Mouse (Mus musculus): ENCODE measurements around the gene Prkrip1. TPM values are rescaled to one million over a fixed set of nuclear protein-coding genes. Genes with fewer than 3 reads are reported as not detected.

Gene Prkrip1
- polyA plus RNA-seq, 1 experiment from 2014 or later = 56.1 TPM

DNA sequence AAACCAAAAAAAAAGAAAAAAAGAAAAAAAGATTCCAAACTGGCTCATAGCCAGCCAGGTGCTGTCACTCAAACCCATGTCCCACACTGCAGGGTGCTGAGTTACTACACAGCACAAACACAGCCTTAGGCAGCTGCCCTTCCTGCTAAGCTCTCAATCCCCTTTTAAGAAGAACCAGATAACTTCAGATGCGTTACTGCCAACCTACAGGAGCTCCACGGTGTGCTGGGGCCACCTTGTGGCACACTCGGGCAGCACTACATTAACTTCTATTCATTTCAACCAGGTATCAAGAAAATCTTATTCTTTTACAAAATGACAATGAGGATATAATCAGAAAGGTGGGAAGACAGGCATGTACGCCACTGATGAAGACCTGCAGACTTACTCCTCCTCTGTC, 12.0 kb downstream of the Prkrip1 start:
- Histone ChIP-seq H3K36me3 (peaks cover 89% of the 10 kb centered on the region), H3K4me1 (no peaks in the 10 kb centered on the region), H3K27me3 (ENCODE audit: insufficient read depth, poor library complexity, severe bottlenecking) (no peaks in the 10 kb centered on the region), H3K27ac (no peak overlapping the region; the same call in 1 of the 2 replicates), H3K4me3 (no peak overlapping the region), H3K9me3 (no peaks in the 10 kb centered on the region)
- 47% methylated on average over 4 of the region's 4 CpGs for WGBS
- no peak for DNase-seq (ENCODE audit: low spot score)

GRCm38 (mm10) chr5:136183766-136184165, 15.0 kb downstream of the Prkrip1 start:
- Histone ChIP-seq H3K27me3 (ENCODE audit: insufficient read depth, poor library complexity, severe bottlenecking) (no peaks in the 10 kb centered on the region), H3K4me1 (no peaks in the 10 kb centered on the region), H3K27ac (no peak overlapping the region), H3K36me3 (peaks cover 91% of the 10 kb centered on the region), H3K9me3 (no peaks in the 10 kb centered on the region), H3K4me3 (no peak overlapping the region)
- WGBS = 90% methylated on average over 7 of the region's 7 CpGs
- DNase-seq (ENCODE audit: low spot score) = no peak

GRCm38 (mm10) chr5:136182830-136183229, 15.9 kb downstream of the Prkrip1 start:
- H3K4me1 ChIP-seq = no peaks in the 10 kb centered on the region
- 75% methylated on average over 4 of the region's 4 CpGs for WGBS
- H3K27me3 ChIP-seq (ENCODE audit: insufficient read depth, poor library complexity, severe bottlenecking) = no peaks in the 10 kb centered on the region
- no peak overlapping the region for H3K4me3 ChIP-seq
- H3K36me3 ChIP-seq = peaks cover 91% of the 10 kb centered on the region
- no peak overlapping the region for H3K27ac ChIP-seq
- no peaks in the 10 kb centered on the region for H3K9me3 ChIP-seq
- no peak for DNase-seq (ENCODE audit: low spot score)

DNA sequence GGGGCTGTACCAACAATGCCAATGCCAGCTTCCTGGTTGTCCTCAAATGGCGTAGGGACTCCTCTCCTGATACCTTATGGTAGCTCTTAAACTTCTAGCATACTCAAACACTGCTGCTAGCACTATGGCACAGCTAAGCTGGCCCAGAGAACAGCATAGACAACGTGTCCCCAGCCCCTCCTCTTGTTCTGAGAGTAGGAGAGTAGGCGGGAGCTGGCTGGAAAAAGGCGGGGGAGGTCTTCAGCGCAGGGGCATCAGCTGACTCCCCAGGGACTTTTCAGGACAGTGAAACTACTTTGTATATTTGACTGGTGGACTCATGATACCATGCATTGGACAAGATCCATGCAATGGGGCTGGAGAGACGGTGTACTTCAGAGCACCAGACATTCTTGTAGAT, 16.7 kb downstream of the Prkrip1 start:
- WGBS = 90% methylated on average over 6 of the region's 6 CpGs

DNA sequence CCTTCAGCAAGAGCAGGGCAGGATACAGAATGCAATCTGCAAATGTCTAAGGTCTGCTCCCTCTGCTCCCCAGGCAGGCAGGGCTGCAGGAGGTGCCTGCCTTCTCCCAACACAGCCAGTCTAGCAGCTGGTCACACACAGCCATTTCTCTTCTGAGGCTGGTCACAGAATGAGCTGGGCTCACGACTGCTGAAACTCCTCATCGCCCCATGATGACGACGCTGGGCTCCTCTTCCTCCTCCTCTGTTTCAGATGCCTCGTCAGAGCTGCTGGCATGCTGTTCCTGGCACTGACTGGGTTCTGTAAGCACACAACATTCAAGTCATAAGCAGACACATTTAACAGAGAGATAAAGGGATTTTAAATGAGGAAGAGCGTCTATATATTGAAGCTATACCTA, 17.6 kb downstream of the Prkrip1 start:
- Histone ChIP-seq H3K4me1 (peaks cover 7% of the 10 kb centered on the region; the same call in 1 of the 2 replicates), H3K27me3 (ENCODE audit: insufficient read depth, poor library complexity, severe bottlenecking) (no peaks in the 10 kb centered on the region), H3K4me3 (no peak overlapping the region), H3K9me3 (no peaks in the 10 kb centered on the region), H3K36me3 (peaks cover 87% of the 10 kb centered on the region), H3K27ac (no peak overlapping the region)
- DNase-seq (ENCODE audit: low spot score) = no peak
- 88% methylated on average over 6 of the region's 6 CpGs for WGBS

More for the DNA sequence above, 16.7 kb downstream of the Prkrip1 start:
- Histone ChIP-seq H3K4me3 (no peak overlapping the region), H3K27ac (no peak overlapping the region), H3K4me1 (peaks cover 4% of the 10 kb centered on the region; the same call in 1 of the 2 replicates), H3K9me3 (no peaks in the 10 kb centered on the region), H3K36me3 (peaks cover 94% of the 10 kb centered on the region), H3K27me3 (ENCODE audit: insufficient read depth, poor library complexity, severe bottlenecking) (no peaks in the 10 kb centered on the region)
- no peak for DNase-seq (ENCODE audit: low spot score)

DNA sequence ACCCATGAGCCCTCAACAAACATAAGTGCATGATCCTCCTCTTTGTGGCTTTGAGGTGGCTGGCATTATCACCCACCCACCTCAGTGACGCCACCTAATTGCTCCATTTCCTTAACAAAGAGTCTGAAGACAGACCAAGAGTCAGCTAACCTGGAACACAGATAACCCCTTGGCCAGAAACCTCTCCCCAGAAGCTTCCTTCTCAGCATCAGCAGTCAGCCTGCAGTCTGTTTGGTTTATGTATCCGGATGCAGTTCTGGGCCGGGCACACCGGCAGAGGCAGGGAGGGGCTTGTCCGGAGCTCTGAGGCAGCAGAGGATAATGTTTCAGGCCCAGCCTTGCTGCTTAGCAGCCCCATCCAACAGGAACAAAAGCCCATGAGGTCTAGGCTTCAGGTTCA, 19.2 kb downstream of the Prkrip1 start:
- Histone ChIP-seq H3K4me3 (no peak overlapping the region), H3K27ac (no peak overlapping the region), H3K9me3 (no peaks in the 10 kb centered on the region), H3K36me3 (peaks cover 72% of the 10 kb centered on the region), H3K4me1 (peaks cover 7% of the 10 kb centered on the region; the same call in 1 of the 2 replicates), H3K27me3 (ENCODE audit: insufficient read depth, poor library complexity, severe bottlenecking) (no peaks in the 10 kb centered on the region)
- WGBS = 84% methylated on average over 5 of the region's 5 CpGs
- DNase-seq (ENCODE audit: low spot score) = no peak

DNA sequence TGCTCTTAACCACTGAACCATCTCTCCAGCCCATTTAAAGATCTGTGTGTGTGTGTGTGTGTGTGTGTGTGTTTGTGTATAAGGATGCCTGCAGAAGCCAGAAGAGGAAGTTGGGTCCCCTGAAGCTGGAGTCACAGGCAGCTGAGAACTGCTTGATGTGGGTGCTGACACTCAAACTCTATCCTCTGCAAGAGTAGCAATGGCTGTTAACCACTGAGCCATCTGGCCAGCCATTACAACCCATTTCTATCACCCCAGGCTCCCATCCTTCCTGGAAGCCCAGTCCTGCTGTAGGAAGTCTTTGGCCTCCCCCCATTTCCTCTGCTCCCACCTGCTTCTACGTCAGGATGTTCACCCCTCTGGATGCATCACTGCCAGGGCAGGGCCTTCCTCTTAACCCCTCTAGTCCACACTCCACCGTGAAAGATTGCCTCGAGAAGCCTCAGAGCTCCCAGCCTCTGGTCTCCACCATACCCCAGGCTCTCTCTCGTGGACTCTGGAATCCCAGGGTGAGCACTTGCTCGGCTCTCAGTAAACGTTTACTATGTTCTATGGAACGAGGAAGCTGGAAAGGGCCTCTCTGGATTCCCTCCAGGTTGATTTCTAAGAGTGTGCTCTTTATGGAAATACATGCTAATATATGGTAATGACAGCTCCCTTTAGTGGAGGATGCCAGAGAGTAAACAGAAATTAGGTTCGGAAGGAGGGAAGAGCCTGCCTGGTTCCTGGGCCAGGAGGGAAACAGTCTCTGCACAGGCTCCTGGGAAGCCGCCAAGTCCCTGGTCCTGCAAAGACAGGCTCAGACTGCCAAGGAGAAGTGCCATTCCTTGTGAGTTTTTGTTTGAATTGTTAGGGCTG, 24.9 kb downstream of the Prkrip1 start:
- WGBS = 52% methylated on average over 9 of the region's 9 CpGs
- Histone ChIP-seq H3K4me1 (peaks cover 25% of the 10 kb centered on the region), H3K36me3 (peaks cover 19% of the 10 kb centered on the region), H3K9me3 (no peaks in the 10 kb centered on the region), H3K4me3 (no peak overlapping the region), H3K27ac (no peak overlapping the region), H3K27me3 (ENCODE audit: insufficient read depth, poor library complexity, severe bottlenecking) (0 out of 2 replicates have a peak, but pooled peaks cover 9% of the 10 kb centered on the region)
- no peak for DNase-seq (ENCODE audit: low spot score)

- WGBS = 72% methylated on average over 9 of the region's 9 CpGs
- no peak for DNase-seq (ENCODE audit: low spot score)
- peaks cover 10% of the 10 kb centered on the region for H3K36me3 ChIP-seq
- H3K4me3 ChIP-seq = no peak overlapping the region
- 0 out of 2 replicates have a peak, but pooled peaks cover 9% of the 10 kb centered on the region for H3K27me3 ChIP-seq (ENCODE audit: insufficient read depth, poor library complexity, severe bottlenecking)
- H3K9me3 ChIP-seq = peaks cover 3% of the 10 kb centered on the region; the same call in 1 of the 2 replicates
- H3K27ac ChIP-seq = no peak overlapping the region
- peaks cover 25% of the 10 kb centered on the region for H3K4me1 ChIP-seq
Observed at GRCm38 (mm10) chr5:136172939-136173338, 25.8 kb downstream of the Prkrip1 start.

DNA sequence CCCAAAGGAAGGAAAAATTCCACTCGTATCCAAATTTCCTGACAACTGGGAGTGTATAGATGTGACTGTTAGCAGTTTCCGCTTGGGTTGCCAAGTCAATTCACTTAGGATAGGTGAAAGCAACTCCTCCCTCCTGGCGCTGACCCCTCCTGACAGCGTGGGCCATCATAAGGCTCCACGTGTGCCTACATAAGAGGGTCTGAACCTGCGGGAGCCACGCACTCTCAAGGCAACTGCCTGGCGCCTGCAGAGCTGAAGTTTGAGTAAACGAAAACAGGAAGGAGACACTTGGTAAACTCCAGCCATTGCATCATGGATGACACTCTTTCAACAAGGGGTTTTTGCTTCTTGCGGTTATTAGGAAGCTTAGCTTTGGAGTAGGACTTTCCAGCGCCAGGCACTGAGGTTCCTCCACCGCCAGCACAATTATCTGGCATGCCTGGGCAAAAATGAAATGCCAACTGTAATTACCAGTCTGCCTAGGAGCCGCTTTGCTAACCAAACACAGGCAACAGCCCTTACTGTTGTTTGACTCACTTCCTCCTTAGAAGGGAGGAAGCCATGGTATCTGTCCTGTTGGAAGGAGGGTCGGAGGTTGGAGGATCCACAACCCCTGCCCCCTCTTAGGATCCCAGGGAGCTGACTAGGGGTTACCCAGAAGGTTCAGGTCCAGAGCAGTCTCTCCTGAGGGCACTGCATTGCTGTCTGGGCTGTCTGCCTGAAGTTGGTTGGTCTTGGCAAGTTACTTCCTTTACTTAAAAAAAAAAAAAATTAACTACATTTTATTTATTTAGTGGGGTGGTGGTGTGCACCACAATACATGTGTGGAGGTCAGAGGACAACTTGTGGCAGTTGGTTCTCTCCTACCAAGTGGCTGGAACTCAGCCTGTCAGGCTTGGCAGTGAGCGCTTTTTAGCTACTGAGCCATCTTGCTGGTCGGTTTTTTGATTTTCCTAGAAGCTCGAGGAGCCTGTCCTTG, 27.1 kb downstream of the Prkrip1 start:
- no peaks in the 10 kb centered on the region for H3K36me3 ChIP-seq
- H3K4me1 ChIP-seq = peaks cover 18% of the 10 kb centered on the region
- 35% methylated on average over 17 of the region's 17 CpGs for whole genome bisulfite sequencing
- H3K9me3 ChIP-seq = peaks cover 5% of the 10 kb centered on the region; the same call in 1 of the 2 replicates
- H3K27ac ChIP-seq = peak overlapping the region; percentile 81
- DNase-seq (ENCODE audit: low spot score) = no peak
- H3K27me3 ChIP-seq (ENCODE audit: insufficient read depth, poor library complexity, severe bottlenecking) = 0 out of 2 replicates have a peak, but pooled peaks cover 9% of the 10 kb centered on the region
- peak overlapping the region; percentile 73 for H3K4me3 ChIP-seq

DNA sequence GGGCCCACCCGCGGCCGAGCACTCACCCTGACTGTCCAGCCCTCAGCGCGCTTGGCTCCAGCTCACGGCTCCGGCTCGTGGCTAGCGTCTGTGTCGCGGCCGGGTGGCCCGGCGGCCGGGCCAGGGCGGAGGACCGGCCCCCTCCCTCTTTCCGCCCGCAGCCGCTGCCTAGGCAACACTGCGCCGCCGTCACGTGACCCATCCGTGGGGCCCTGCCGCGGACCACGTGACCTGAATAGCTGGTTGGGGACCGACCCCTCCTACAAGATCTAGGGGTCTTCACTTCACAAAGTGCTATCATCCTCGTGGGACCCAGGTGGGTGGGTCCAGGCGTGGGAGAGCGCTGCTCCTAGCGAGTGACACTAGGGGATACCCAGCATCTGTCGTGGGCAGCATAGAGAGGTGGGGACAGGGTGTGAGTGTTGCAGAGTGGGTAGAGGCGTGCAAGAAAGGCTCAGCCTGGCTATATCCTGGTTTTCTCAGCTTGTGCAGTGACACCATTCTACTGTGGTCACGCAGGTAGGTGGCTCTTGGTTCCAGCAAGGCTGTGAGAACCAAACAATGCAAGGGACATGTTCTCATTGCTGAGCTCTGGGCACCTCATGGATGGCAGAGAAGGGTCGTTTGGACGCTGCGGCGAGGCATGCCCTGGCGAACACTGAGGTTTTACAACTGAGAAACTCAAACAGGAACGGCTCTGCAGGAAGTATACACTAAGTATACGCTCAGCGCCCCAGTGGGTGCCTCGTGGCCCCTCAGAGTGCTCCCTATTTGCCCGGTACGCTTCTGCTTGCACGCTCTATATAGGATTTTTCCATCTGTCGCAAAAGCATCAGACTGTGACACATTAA, 28.0 kb downstream of the Prkrip1 start, which contains the start of gene Orai2:
Gene Orai2, minus strand, starts transcription at position 202 of the 851 bp plus-strand sequence.
- WGBS = 5% methylated on average over 49 of the region's 49 CpGs
- Histone ChIP-seq H3K27ac (peak within 1 kb of the TSS; percentile 81), H3K36me3 (no peaks in the 10 kb centered on the region), H3K9me3 (peaks cover 5% of the 10 kb centered on the region; the same call in 1 of the 2 replicates), H3K4me1 (peaks cover 18% of the 10 kb centered on the region), H3K4me3 (peak within 1 kb of the TSS; percentile 73), H3K27me3 (ENCODE audit: insufficient read depth, poor library complexity, severe bottlenecking) (0 out of 2 replicates have a peak, but pooled peaks cover 9% of the 10 kb centered on the region)
- peak; percentile 87 for DNase-seq (ENCODE audit: low spot score)

- no peaks in the 10 kb centered on the region for H3K36me3 ChIP-seq
- no peak for DNase-seq (ENCODE audit: low spot score)
- peaks cover 18% of the 10 kb centered on the region for H3K4me1 ChIP-seq
- peaks cover 5% of the 10 kb centered on the region; the same call in 1 of the 2 replicates for H3K9me3 ChIP-seq
- H3K4me3 ChIP-seq = peak overlapping the region; percentile 73
- peak overlapping the region; percentile 81 for H3K27ac ChIP-seq
- 16% methylated on average over 15 of the region's 15 CpGs for WGBS
- H3K27me3 ChIP-seq (ENCODE audit: insufficient read depth, poor library complexity, severe bottlenecking) = 0 out of 2 replicates have a peak, but pooled peaks cover 9% of the 10 kb centered on the region
Observed at GRCm38 (mm10) chr5:136169626-136170511, 28.9 kb downstream of the Prkrip1 start.

Data from heart, embryonic 10.5 days (tissue).